Mouse (Mus musculus) kidney, embryonic 14.5 days (tissue): ENCODE data around the gene Tlr4. TPM values are rescaled to one million over a fixed set of nuclear protein-coding genes. Genes with fewer than 3 reads are reported as not detected.

Experiments used
- ATAC-seq: fragments of 200-750 bp; cut with Nextera tagmentation; 2 replicates; pipeline ENCODE4 v1.8.0; 2017; ENCODE audit warnings: moderate number of reproducible peaks, mild to moderate bottlenecking, moderate TSS enrichment, moderate library complexity; ENCODE audit not compliant: low FRiP score, low TSS enrichment
- H3K27ac ChIP-seq: fragments of 300-500 bp; sonication (generic); 2 replicates; pipeline ENCODE4 v1.5.1; 2014; ENCODE audit warnings: low read depth, mild to moderate bottlenecking, low read length, moderate library complexity, mixed read lengths
- H3K27me3 ChIP-seq: fragments of 300-500 bp; sonication (generic); 2 replicates; pipeline ENCODE4 v1.6.1; 2014; ENCODE audit warnings: mild to moderate bottlenecking, low read length; ENCODE audit not compliant: control insufficient read depth, insufficient read depth
- H3K36me3 ChIP-seq: fragments of 300-500 bp; sonication (generic); 2 replicates; pipeline ENCODE4 v1.6.1; 2014; ENCODE audit warnings: low read length, mixed read lengths; ENCODE audit not compliant: control insufficient read depth, insufficient read depth
- H3K4me1 ChIP-seq: fragments of 300-500 bp; sonication (generic); 2 replicates; pipeline ENCODE4 v1.6.1; 2014; ENCODE audit warnings: low read length, mixed read lengths; ENCODE audit not compliant: control insufficient read depth, insufficient read depth
- H3K4me2 ChIP-seq: fragments of 300-500 bp; sonication (generic); replicated peaks from 2 replicates; pipeline ENCODE4 v1.6.1; 2014; ENCODE audit warnings: low read depth, mild to moderate bottlenecking, low read length
- H3K4me3 ChIP-seq: fragments of 300-500 bp; sonication (generic); 2 replicates; pipeline ENCODE4 v1.5.1; 2014; ENCODE audit warnings: mild to moderate bottlenecking, low read length
- H3K9ac ChIP-seq: fragments of 300-500 bp; sonication (generic); 2 replicates; pipeline ENCODE4 v1.6.1; 2014; ENCODE audit warnings: low read depth, mild to moderate bottlenecking, low read length, moderate library complexity
- H3K9me3 ChIP-seq: fragments of 300-500 bp; sonication (generic); 2 replicates; pipeline ENCODE4 v1.6.1; 2016; ENCODE audit warnings: low read length; ENCODE audit not compliant: control insufficient read depth
- WGBS: fragments of 180-500 bp; shearing (Covaris S2); extraction: QIAGEN DNeasy Blood & Tissue Kit; methylation state at CpG from one replicate; pipeline ENCODE4 v1.1.7; 2014; 5-methylcytosine and 5-hydroxymethylcytosine counted together
- polyA plus RNA-seq: library from polyadenylated mRNA; unstranded; fragments of >200 nt; fragmentation: Nextera tagmentation; extraction: Ambion mirVana; gene quantifications from 2 replicates; pipeline ENCODE4 v1.2.1, GENCODE M21; 2014

Tlr4 gene
- polyA plus RNA-seq, 1 experiment from 2014 or later: 1.7 TPM

DNA sequence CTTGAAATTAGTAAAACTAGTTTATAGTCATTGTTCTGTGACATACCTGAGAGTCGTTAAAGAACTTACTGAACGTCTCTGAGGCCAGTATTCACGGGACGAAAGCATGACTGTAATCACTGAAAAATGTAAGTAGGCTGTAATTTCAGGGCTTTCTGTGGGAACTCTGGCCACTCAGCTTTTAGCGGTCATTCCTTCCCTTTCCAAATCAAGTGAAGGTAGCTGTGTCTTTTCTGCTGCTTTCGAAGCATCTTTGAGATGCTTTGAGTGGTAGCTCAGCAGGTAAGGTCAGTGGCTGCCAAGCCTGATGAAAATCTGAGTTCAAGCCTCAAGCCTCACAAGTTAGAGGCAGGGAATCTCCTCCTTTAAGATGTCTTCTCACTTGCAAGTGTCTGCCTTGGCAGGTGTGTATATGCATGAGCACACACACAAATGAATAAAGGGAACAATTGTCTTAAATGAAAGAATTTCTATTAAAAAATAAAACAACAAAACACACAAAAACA lies 832 bp downstream of the Tlr4 start:
- 26% methylated on average over 6 of the region's 6 CpGs for WGBS
- no peaks in the 10 kb centered on the region for H3K9me3 ChIP-seq
- no peak overlapping the region for H3K9ac ChIP-seq
- no peak for ATAC-seq
- H3K4me1 ChIP-seq: no peaks in the 10 kb centered on the region
- H3K27ac ChIP-seq: peak overlapping the region; percentile 12; the same call in 1 of the 2 replicates
- H3K27me3 ChIP-seq: no peaks in the 10 kb centered on the region
- 0 out of 2 replicates have a peak overlapping the region, but pooled peaks have one; percentile 5 for H3K4me2 ChIP-seq
- no peaks in the 10 kb centered on the region for H3K36me3 ChIP-seq
- H3K4me3 ChIP-seq: no peak overlapping the region

DNA sequence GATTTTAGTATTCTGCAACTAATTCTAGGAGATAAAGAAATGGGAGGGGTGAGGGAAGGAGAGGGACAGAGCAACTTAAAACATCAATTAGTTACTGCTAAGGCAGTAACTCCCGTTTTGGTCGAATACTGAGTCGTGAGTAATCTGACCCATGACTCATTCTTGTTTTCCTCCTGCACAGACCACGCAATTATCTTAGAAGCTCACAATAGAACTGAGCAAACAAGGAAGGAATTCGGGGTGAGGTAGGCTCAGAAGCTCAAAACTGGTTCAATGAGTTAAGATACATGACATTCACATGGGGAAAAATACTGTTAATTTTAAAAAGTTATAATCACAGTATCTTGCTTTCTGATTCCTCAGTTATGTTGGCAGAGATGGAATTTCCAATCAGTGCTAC lies 1.3 kb downstream of the Tlr4 start:
- H3K27ac ChIP-seq: no peak overlapping the region
- WGBS: 8% methylated on average over 5 of the region's 5 CpGs
- no peaks in the 10 kb centered on the region for H3K27me3 ChIP-seq
- ATAC-seq: peak; percentile 53; the same call in 1 of the 2 replicates
- H3K4me1 ChIP-seq: no peaks in the 10 kb centered on the region
- no peaks in the 10 kb centered on the region for H3K36me3 ChIP-seq
- no peak overlapping the region for H3K4me2 ChIP-seq
- no peaks in the 10 kb centered on the region for H3K9me3 ChIP-seq
- no peak overlapping the region for H3K9ac ChIP-seq
- no peak overlapping the region for H3K4me3 ChIP-seq

DNA sequence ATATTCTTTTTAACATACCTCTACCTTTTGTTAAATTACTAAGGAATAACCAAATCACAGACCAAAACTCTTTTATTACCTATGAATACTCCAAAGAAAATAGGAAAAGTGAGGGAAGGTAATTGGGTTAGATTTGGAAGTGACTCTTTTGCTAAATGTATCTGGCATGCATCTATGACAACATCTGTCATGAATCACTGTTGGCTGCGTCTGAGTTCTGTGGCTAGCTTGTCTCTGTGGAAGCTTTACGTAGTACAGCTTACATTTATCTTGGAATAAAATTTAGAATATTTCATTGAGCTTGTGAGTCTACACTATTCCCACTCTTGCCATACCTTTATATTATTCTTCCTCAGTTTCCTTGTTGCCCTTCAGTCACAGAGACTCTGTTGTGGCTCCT lies 10.7 kb downstream of the Tlr4 start:
- Histone ChIP-seq H3K9ac (no peak overlapping the region), H3K4me3 (no peak overlapping the region), H3K4me1 (no peaks in the 10 kb centered on the region), H3K27ac (no peak overlapping the region), H3K9me3 (no peaks in the 10 kb centered on the region), H3K27me3 (no peaks in the 10 kb centered on the region), H3K4me2 (no peak overlapping the region), H3K36me3 (no peaks in the 10 kb centered on the region)
- WGBS: 98% methylated on average over 2 of the region's 2 CpGs
- no peak for ATAC-seq

DNA sequence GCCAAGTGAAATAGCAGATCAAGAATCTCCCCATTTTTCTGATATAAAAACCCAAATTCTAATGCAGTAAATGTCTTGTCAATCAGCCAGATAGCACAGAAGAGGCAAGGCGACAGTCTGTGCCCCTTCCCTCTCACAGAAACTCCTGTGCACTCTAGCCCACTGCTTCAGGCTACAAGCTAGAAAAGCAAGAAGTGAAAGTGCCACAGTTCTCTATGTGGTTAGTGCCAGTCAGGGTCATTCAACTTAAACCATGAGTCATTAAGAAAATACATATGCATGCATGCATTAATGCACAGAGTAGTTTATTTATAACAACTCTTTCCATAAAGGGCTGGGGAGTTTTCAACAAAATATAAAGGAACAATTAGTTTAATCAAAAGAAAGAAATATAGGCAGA lies 15.9 kb downstream of the Tlr4 start:
- Histone ChIP-seq H3K9me3 (no peaks in the 10 kb centered on the region), H3K4me2 (no peak overlapping the region), H3K4me1 (no peaks in the 10 kb centered on the region), H3K4me3 (no peak overlapping the region), H3K9ac (no peak overlapping the region), H3K27ac (no peak overlapping the region), H3K27me3 (no peaks in the 10 kb centered on the region), H3K36me3 (no peaks in the 10 kb centered on the region)
- ATAC-seq: no peak
- 76% methylated on average over 1 of the region's 1 CpGs for WGBS

DNA sequence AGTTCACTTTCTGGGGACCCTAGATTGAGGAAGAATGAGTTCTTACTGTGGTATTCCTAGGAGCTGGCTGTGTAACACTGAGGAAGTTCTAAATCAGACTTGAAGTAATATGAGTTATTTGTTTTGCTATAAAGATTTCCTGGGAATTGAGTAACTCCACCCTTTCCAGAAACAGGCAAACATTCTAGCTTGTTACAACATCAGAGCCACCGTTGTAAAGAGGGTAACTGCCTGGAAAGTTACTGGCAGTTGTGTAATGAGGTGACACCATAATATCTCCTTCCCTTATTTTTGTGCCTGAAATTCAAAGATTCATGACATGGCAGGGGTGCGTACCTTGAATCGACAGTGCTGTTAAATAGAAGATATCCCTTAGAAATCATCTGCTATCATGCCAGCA lies 24.6 kb downstream of the Tlr4 start:
- no peaks in the 10 kb centered on the region for H3K4me1 ChIP-seq
- no peak overlapping the region for H3K4me2 ChIP-seq
- no peak overlapping the region for H3K9ac ChIP-seq
- no peak for ATAC-seq
- H3K4me3 ChIP-seq: no peak overlapping the region
- H3K27me3 ChIP-seq: no peaks in the 10 kb centered on the region
- 65% methylated on average over 3 of the region's 3 CpGs for WGBS
- H3K9me3 ChIP-seq: no peaks in the 10 kb centered on the region
- H3K27ac ChIP-seq: no peak overlapping the region
- no peaks in the 10 kb centered on the region for H3K36me3 ChIP-seq

DNA sequence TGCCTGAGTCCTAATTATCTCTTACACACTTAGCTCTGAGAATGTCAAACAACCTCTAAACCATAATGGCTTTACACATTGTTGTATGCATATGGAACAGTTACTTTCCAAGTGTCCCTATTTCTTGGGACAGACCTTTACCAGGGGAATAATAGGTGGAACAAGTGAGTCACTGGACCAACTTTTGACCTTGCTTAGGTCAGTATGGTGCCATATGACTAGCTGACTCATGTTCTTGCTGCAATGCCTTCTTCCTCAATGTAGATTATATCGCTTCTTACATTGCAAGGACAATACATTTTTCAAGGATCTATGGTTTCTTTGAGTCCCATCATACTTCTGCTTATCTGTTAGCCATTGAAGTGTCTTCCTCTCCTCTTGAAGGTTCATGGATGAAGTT lies 29.6 kb downstream of the Tlr4 start:
- Histone ChIP-seq H3K4me2 (no peak overlapping the region), H3K27ac (no peak overlapping the region), H3K36me3 (no peaks in the 10 kb centered on the region), H3K4me1 (no peaks in the 10 kb centered on the region), H3K27me3 (no peaks in the 10 kb centered on the region), H3K4me3 (no peak overlapping the region), H3K9ac (no peak overlapping the region), H3K9me3 (no peaks in the 10 kb centered on the region)
- ATAC-seq: no peak
- 93% methylated on average over 1 of the region's 1 CpGs for WGBS

DNA sequence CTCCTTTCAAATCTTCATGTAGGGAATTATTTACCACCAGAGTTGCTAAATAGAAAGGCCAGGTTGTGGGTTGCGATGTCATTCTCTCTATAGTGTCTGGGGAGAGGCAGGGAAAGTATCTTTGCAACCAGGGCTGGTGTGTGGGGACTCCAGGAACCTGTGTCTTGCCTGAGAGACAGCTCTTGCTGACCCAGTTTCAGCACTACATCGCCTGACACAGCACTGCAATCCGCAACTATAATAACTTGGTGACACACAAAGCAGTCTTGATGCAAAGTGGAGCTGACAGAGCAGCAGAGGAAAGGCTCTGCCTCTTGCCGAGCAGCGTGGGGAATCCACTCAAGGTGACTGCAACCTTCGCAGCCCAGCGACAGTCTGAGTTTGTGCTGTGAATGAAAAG lies 42.5 kb downstream of the Tlr4 start:
- no peak for ATAC-seq
- no peak overlapping the region for H3K27ac ChIP-seq
- no peaks in the 10 kb centered on the region for H3K4me1 ChIP-seq
- H3K4me2 ChIP-seq: no peak overlapping the region
- no peaks in the 10 kb centered on the region for H3K36me3 ChIP-seq
- no peaks in the 10 kb centered on the region for H3K9me3 ChIP-seq
- no peaks in the 10 kb centered on the region for H3K27me3 ChIP-seq
- H3K9ac ChIP-seq: no peak overlapping the region
- H3K4me3 ChIP-seq: no peak overlapping the region
- WGBS: 78% methylated on average over 7 of the region's 7 CpGs

DNA sequence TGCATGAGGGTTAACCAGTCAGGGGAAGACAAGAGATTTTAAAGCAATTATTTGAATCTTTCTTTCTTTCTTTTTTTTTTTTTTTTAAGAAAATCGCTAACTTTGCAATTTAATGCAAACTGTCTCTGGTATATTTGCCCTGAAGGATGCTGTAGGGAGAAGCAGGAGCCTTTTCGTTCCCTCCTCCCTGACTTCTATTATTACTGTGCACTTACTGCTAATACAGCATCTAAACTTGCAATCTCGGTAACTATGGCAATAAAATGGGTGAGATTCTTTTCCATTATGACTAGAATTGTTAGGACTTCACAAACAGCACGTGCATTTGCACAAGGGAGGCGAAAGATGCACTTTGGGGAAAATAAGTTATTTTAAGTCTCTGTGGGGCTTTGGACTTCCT lies 44.6 kb downstream of the Tlr4 start:
- H3K27me3 ChIP-seq: no peaks in the 10 kb centered on the region
- no peak overlapping the region for H3K4me2 ChIP-seq
- WGBS: 89% methylated on average over 5 of the region's 5 CpGs
- H3K9ac ChIP-seq: no peak overlapping the region
- no peaks in the 10 kb centered on the region for H3K4me1 ChIP-seq
- H3K36me3 ChIP-seq: no peaks in the 10 kb centered on the region
- ATAC-seq: no peak
- H3K27ac ChIP-seq: no peak overlapping the region
- no peak overlapping the region for H3K4me3 ChIP-seq
- H3K9me3 ChIP-seq: no peaks in the 10 kb centered on the region

DNA sequence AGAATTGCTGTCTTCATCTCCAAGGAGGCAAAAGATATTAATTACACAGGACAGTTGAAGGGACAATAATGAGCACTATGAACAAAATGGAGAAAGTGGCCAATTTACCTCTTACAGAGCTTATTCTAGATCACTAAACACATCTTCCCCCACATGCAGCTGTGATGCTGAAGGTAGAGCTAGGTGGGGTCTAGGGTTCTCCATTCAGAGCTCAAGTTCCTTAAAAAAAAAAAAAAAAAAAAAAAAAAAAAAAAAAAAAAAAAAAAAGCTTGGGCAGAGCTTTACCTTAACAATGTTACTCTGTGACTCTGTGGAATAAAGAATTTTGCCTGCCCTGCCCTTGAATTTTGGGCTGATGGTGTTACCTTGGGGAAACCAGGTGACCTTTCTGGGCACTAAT lies 46.0 kb downstream of the Tlr4 start:
- Histone ChIP-seq H3K9ac (no peak overlapping the region), H3K4me2 (no peak overlapping the region), H3K4me3 (no peak overlapping the region), H3K4me1 (no peaks in the 10 kb centered on the region), H3K27me3 (no peaks in the 10 kb centered on the region), H3K36me3 (no peaks in the 10 kb centered on the region), H3K9me3 (no peaks in the 10 kb centered on the region), H3K27ac (no peak overlapping the region)
- ATAC-seq: peak; percentile 43; the same call in 1 of the 2 replicates
